Mouse (Mus musculus): Measurements from ENCODE around the gene Osbpl3. TPM values are rescaled to one million over a fixed set of nuclear protein-coding genes. Genes with fewer than 3 reads are reported as not detected.

The Osbpl3 gene
- polyA plus RNA-seq, 1 experiment = 23.3 TPM

- H3K27ac ChIP-seq (ENCODE audit: insufficient read depth, low read length) = no peak overlapping the region
- H3K9ac ChIP-seq (ENCODE audit: low read depth, poor library complexity, severe bottlenecking) = no peak overlapping the region
- H3K27me3 ChIP-seq (ENCODE audit: control insufficient read depth, insufficient read depth, low read length, poor library complexity, severe bottlenecking) = no peaks in the 10 kb centered on the region
- H3K4me3 ChIP-seq (ENCODE audit: low read depth, low read length) = no peak overlapping the region
- no peaks in the 10 kb centered on the region for H3K36me3 ChIP-seq (ENCODE audit: control insufficient read depth, insufficient read depth, low read length, poor library complexity, severe bottlenecking)
- TF ChIP-seq POLR2A (IDR thresholded peaks at IDR 0.05; ENCODE audit: insufficient read depth, low read length) = no peak
- no peak for TF ChIP-seq CTCF (IDR thresholded peaks at IDR 0.05; ENCODE audit: low read depth, low read length)
- no peaks in the 10 kb centered on the region for H3K9me3 ChIP-seq (replicated peaks; ENCODE audit: control insufficient read depth, insufficient read depth, low read length, poor library complexity, severe bottlenecking)
- H3K4me1 ChIP-seq (ENCODE audit: control insufficient read depth, insufficient read depth, low read length) = no peaks in the 10 kb centered on the region
These were observed 208.6 kb downstream of the Osbpl3 start for GRCm38 (mm10) chr6:50247356-50247755.

- no peak for TF ChIP-seq POLR2A (IDR thresholded peaks at IDR 0.05; ENCODE audit: insufficient read depth, low read length)
- no peak for TF ChIP-seq CTCF (IDR thresholded peaks at IDR 0.05; ENCODE audit: low read depth, low read length)
- TF ChIP-seq EP300 (IDR thresholded peaks at IDR 0.05; ENCODE audit: insufficient read depth, low read depth, low read length) = no peak
- Histone ChIP-seq H3K27ac (ENCODE audit: insufficient read depth, low read length) (no peak overlapping the region), H3K36me3 (ENCODE audit: control insufficient read depth, insufficient read depth, low read length, poor library complexity, severe bottlenecking) (no peaks in the 10 kb centered on the region), H3K27me3 (ENCODE audit: control insufficient read depth, insufficient read depth, low read length, poor library complexity, severe bottlenecking) (no peaks in the 10 kb centered on the region), H3K4me3 (ENCODE audit: low read depth, low read length) (no peak overlapping the region), H3K9ac (ENCODE audit: low read depth, poor library complexity, severe bottlenecking) (no peak overlapping the region), H3K9me3 (replicated peaks; ENCODE audit: control insufficient read depth, insufficient read depth, low read length, poor library complexity, severe bottlenecking) (no peaks in the 10 kb centered on the region), H3K4me1 (ENCODE audit: control insufficient read depth, insufficient read depth, low read length) (peaks cover 2% of the 10 kb centered on the region)
These were observed 211.0 kb downstream of the Osbpl3 start for GRCm38 (mm10) chr6:50244967-50245366.

GRCm38 (mm10) chr6:50244126-50244525 lies 211.9 kb downstream of the Osbpl3 start:
- H3K4me3 ChIP-seq (ENCODE audit: low read depth, low read length) = no peak overlapping the region
- H3K36me3 ChIP-seq (ENCODE audit: control insufficient read depth, insufficient read depth, low read length, poor library complexity, severe bottlenecking) = no peaks in the 10 kb centered on the region
- no peak for TF ChIP-seq POLR2A (IDR thresholded peaks at IDR 0.05; ENCODE audit: insufficient read depth, low read length)
- TF ChIP-seq CTCF (IDR thresholded peaks at IDR 0.05; ENCODE audit: low read depth, low read length) = no peak
- no peak for TF ChIP-seq EP300 (IDR thresholded peaks at IDR 0.05; ENCODE audit: insufficient read depth, low read depth, low read length)
- no peak overlapping the region for H3K9ac ChIP-seq (ENCODE audit: low read depth, poor library complexity, severe bottlenecking)
- no peak overlapping the region for H3K27ac ChIP-seq (ENCODE audit: insufficient read depth, low read length)
- peaks cover 2% of the 10 kb centered on the region for H3K4me1 ChIP-seq (ENCODE audit: control insufficient read depth, insufficient read depth, low read length)
- no peaks in the 10 kb centered on the region for H3K9me3 ChIP-seq (replicated peaks; ENCODE audit: control insufficient read depth, insufficient read depth, low read length, poor library complexity, severe bottlenecking)
- no peaks in the 10 kb centered on the region for H3K27me3 ChIP-seq (ENCODE audit: control insufficient read depth, insufficient read depth, low read length, poor library complexity, severe bottlenecking)

Other genes with a start within 250 kb of the Osbpl3 start
- gene Gsdme, start 192.3 kb downstream of the Osbpl3 start, polyA plus RNA-seq (2011; ENCODE audit: insufficient read depth, insufficient read length, low read depth, missing spikeins) = 0.62 and 1.1 TPM in 2 replicates
- 11.9 and 14.7 TPM in 2 replicates for gene Cycs, start 110.3 kb upstream of the Osbpl3 start, polyA plus RNA-seq (2011; ENCODE audit: insufficient read depth, insufficient read length, low read depth, missing spikeins)
- 0.93 TPM in 2 replicates for gene 4921507P07Rik, start 140.4 kb upstream of the Osbpl3 start, polyA plus RNA-seq (2011; ENCODE audit: insufficient read depth, insufficient read length, low read depth, missing spikeins)
- gene Npvf, start 198.2 kb upstream of the Osbpl3 start, polyA plus RNA-seq (2011; ENCODE audit: insufficient read depth, insufficient read length, low read depth, missing spikeins) = not detected in 2 replicates

All from ES-Bruce4 (cell line).